Mouse (Mus musculus): Measurements from ENCODE around the gene Adgrg5. TPM values are rescaled to one million over a fixed set of nuclear protein-coding genes. Genes with fewer than 3 reads are reported as not detected.
A peak's percentile ranks its signal among the peaks of the same experiment; 100 is the strongest.

Adgrg5 gene
- polyA plus RNA-seq, 1 experiment: 2.6 TPM

GRCm38 (mm10) chr8:94907591-94908300 is 15.7 kb upstream of the Adgrg5 start:
- peak; percentile 86 for DNase-seq
- Histone ChIP-seq H3K4me1 (ENCODE audit: control insufficient read depth, insufficient read depth, low read length) (peaks cover 15% of the 10 kb centered on the region), H3K27ac (ENCODE audit: insufficient read depth, low read depth, low read length) (no peak overlapping the region), H3K4me3 (ENCODE audit: insufficient read depth, low read depth, low read length) (no peak overlapping the region), H3K36me3 (ENCODE audit: control insufficient read depth, insufficient read depth, low read length) (no peaks in the 10 kb centered on the region), H3K27me3 (replicated peaks; ENCODE audit: control insufficient read depth, insufficient read depth, low read length) (no peaks in the 10 kb centered on the region)
- TF ChIP-seq CTCF (conservative IDR thresholded peaks at IDR 0.05; ENCODE audit: insufficient read depth, insufficient read length, low read depth, low read length) (no peak), POLR2A (IDR thresholded peaks at IDR 0.05; ENCODE audit: low read depth, low read length) (no peak)
- 55% methylated on average over 18 of the region's 18 CpGs for WGBS

- TF ChIP-seq POLR2A (IDR thresholded peaks at IDR 0.05; ENCODE audit: low read depth, low read length): no peak
- peak; percentile 95 for TF ChIP-seq CTCF (conservative IDR thresholded peaks at IDR 0.05; ENCODE audit: insufficient read depth, insufficient read length, low read depth, low read length)
- Histone ChIP-seq H3K4me3 (ENCODE audit: insufficient read depth, low read depth, low read length) (no peak overlapping the region), H3K27ac (ENCODE audit: insufficient read depth, low read depth, low read length) (no peak overlapping the region), H3K4me1 (ENCODE audit: control insufficient read depth, insufficient read depth, low read length) (peaks cover 10% of the 10 kb centered on the region; the same call in 1 of the 2 replicates), H3K36me3 (ENCODE audit: control insufficient read depth, insufficient read depth, low read length) (no peaks in the 10 kb centered on the region), H3K27me3 (replicated peaks; ENCODE audit: control insufficient read depth, insufficient read depth, low read length) (no peaks in the 10 kb centered on the region)
- DNase-seq: peak; percentile 93
- WGBS: 3% methylated on average over 4 of the region's 4 CpGs
These were observed 14.6 kb upstream of the Adgrg5 start for GRCm38 (mm10) chr8:94908847-94909246.

GRCm38 (mm10) chr8:94913061-94913660 is 10.3 kb upstream of the Adgrg5 start:
- no peaks in the 10 kb centered on the region for H3K27me3 ChIP-seq (replicated peaks; ENCODE audit: control insufficient read depth, insufficient read depth, low read length)
- no peak for TF ChIP-seq POLR2A (IDR thresholded peaks at IDR 0.05; ENCODE audit: low read depth, low read length)
- peak; percentile 56 for TF ChIP-seq CTCF (conservative IDR thresholded peaks at IDR 0.05; ENCODE audit: insufficient read depth, insufficient read length, low read depth, low read length)
- 30% methylated on average over 77 of the region's 77 CpGs for WGBS
- H3K36me3 ChIP-seq (ENCODE audit: control insufficient read depth, insufficient read depth, low read length): no peaks in the 10 kb centered on the region
- no peak overlapping the region for H3K27ac ChIP-seq (ENCODE audit: insufficient read depth, low read depth, low read length)
- H3K4me3 ChIP-seq (ENCODE audit: insufficient read depth, low read depth, low read length): peak overlapping the region; percentile 20; the same call in 1 of the 2 replicates
- peak; percentile 74 for DNase-seq
- peaks cover 13% of the 10 kb centered on the region for H3K4me1 ChIP-seq (ENCODE audit: control insufficient read depth, insufficient read depth, low read length)

GRCm38 (mm10) chr8:94914256-94914655 is 9.2 kb upstream of the Adgrg5 start:
- Histone ChIP-seq H3K4me1 (ENCODE audit: control insufficient read depth, insufficient read depth, low read length) (peaks cover 7% of the 10 kb centered on the region), H3K36me3 (ENCODE audit: control insufficient read depth, insufficient read depth, low read length) (no peaks in the 10 kb centered on the region), H3K27ac (ENCODE audit: insufficient read depth, low read depth, low read length) (no peak overlapping the region), H3K4me3 (ENCODE audit: insufficient read depth, low read depth, low read length) (no peak overlapping the region), H3K27me3 (replicated peaks; ENCODE audit: control insufficient read depth, insufficient read depth, low read length) (no peaks in the 10 kb centered on the region)
- TF ChIP-seq CTCF (conservative IDR thresholded peaks at IDR 0.05; ENCODE audit: insufficient read depth, insufficient read length, low read depth, low read length): no peak
- no peak for TF ChIP-seq POLR2A (IDR thresholded peaks at IDR 0.05; ENCODE audit: low read depth, low read length)
- DNase-seq: no peak
- 90% methylated on average over 6 of the region's 6 CpGs for WGBS

GRCm38 (mm10) chr8:94914701-94915101 is 8.8 kb upstream of the Adgrg5 start:
- H3K27ac ChIP-seq (ENCODE audit: insufficient read depth, low read depth, low read length): no peak overlapping the region
- H3K36me3 ChIP-seq (ENCODE audit: control insufficient read depth, insufficient read depth, low read length): no peaks in the 10 kb centered on the region
- WGBS: 54% methylated on average over 3 of the region's 3 CpGs
- peaks cover 7% of the 10 kb centered on the region for H3K4me1 ChIP-seq (ENCODE audit: control insufficient read depth, insufficient read depth, low read length)
- DNase-seq: peak; percentile 62
- no peaks in the 10 kb centered on the region for H3K27me3 ChIP-seq (replicated peaks; ENCODE audit: control insufficient read depth, insufficient read depth, low read length)
- TF ChIP-seq POLR2A (IDR thresholded peaks at IDR 0.05; ENCODE audit: low read depth, low read length) (no peak), CTCF (conservative IDR thresholded peaks at IDR 0.05; ENCODE audit: insufficient read depth, insufficient read length, low read depth, low read length) (no peak)
- no peak overlapping the region for H3K4me3 ChIP-seq (ENCODE audit: insufficient read depth, low read depth, low read length)

- peak overlapping the region; percentile 73; the same call in 1 of the 2 replicates for H3K4me3 ChIP-seq (ENCODE audit: insufficient read depth, low read depth, low read length)
- WGBS: 43% methylated on average over 9 of the region's 9 CpGs
- H3K36me3 ChIP-seq (ENCODE audit: control insufficient read depth, insufficient read depth, low read length): no peaks in the 10 kb centered on the region
- no peak for TF ChIP-seq POLR2A (IDR thresholded peaks at IDR 0.05; ENCODE audit: low read depth, low read length)
- TF ChIP-seq CTCF (conservative IDR thresholded peaks at IDR 0.05; ENCODE audit: insufficient read depth, insufficient read length, low read depth, low read length): no peak
- H3K27ac ChIP-seq (ENCODE audit: insufficient read depth, low read depth, low read length): no peak overlapping the region
- no peaks in the 10 kb centered on the region for H3K27me3 ChIP-seq (replicated peaks; ENCODE audit: control insufficient read depth, insufficient read depth, low read length)
- DNase-seq: peak; percentile 61
- peaks cover 7% of the 10 kb centered on the region for H3K4me1 ChIP-seq (ENCODE audit: control insufficient read depth, insufficient read depth, low read length)
These were observed 7.1 kb upstream of the Adgrg5 start for GRCm38 (mm10) chr8:94916311-94916959.

GRCm38 (mm10) chr8:94916960-94917324 is 6.6 kb upstream of the Adgrg5 start:
- H3K4me1 ChIP-seq (ENCODE audit: control insufficient read depth, insufficient read depth, low read length): peaks cover 7% of the 10 kb centered on the region
- no peak overlapping the region for H3K27ac ChIP-seq (ENCODE audit: insufficient read depth, low read depth, low read length)
- no peak for TF ChIP-seq POLR2A (IDR thresholded peaks at IDR 0.05; ENCODE audit: low read depth, low read length)
- TF ChIP-seq CTCF (conservative IDR thresholded peaks at IDR 0.05; ENCODE audit: insufficient read depth, insufficient read length, low read depth, low read length): no peak

More at GRCm38 (mm10) chr8:94916960-94917324, 6.6 kb upstream of the Adgrg5 start:
- Histone ChIP-seq H3K4me3 (ENCODE audit: insufficient read depth, low read depth, low read length) (peak overlapping the region; percentile 73), H3K36me3 (ENCODE audit: control insufficient read depth, insufficient read depth, low read length) (no peaks in the 10 kb centered on the region), H3K27me3 (replicated peaks; ENCODE audit: control insufficient read depth, insufficient read depth, low read length) (no peaks in the 10 kb centered on the region)
- no peak for DNase-seq
- 15% methylated on average over 10 of the region's 10 CpGs for WGBS
